Mouse (Mus musculus): ENCODE measurements at regions not wholly inside any gene's neighbourhood (a gene's known extent, or its start where the extent isn't known, plus 50 kb on each side); places are given as distances from the start of the nearest gene placed in this dataset.
"Not testable (repeated sequence)": the region's sequence is repeated elsewhere in the genome, so short reads cannot be mapped to it uniquely, and the experiment has no call there.

- no peak for DNase-seq (ENCODE audit: low spot score)
Observed at GRCm38 (mm10) chr9:94116961-94117360, 420.9 kb downstream of the 1190002N15Rik start.

GRCm38 (mm10) chr9:94107701-94108100 is 430.2 kb downstream of the 1190002N15Rik start:
- not testable (repeated sequence) for DNase-seq (ENCODE audit: low spot score)

- no peak for DNase-seq (ENCODE audit: low spot score)
Observed at GRCm38 (mm10) chr9:94104669-94105068, 433.2 kb downstream of the 1190002N15Rik start.

- no peak for DNase-seq (ENCODE audit: low spot score)
Observed at GRCm38 (mm10) chr9:94101958-94102357, 435.9 kb downstream of the 1190002N15Rik start.

- no peak for DNase-seq (ENCODE audit: low spot score)
Observed at GRCm38 (mm10) chr9:94094800-94095199, 443.1 kb downstream of the 1190002N15Rik start.

- no peak for DNase-seq (ENCODE audit: low spot score)
Observed at GRCm38 (mm10) chr9:94091658-94092225, 446.1 kb downstream of the 1190002N15Rik start.

- DNase-seq (ENCODE audit: low spot score), result no peak
Observed at GRCm38 (mm10) chr9:94089759-94090158, 448.1 kb downstream of the 1190002N15Rik start.

GRCm38 (mm10) chr9:94083629-94084411 is 454.1 kb downstream of the 1190002N15Rik start:
- no peak for DNase-seq (ENCODE audit: low spot score)

GRCm38 (mm10) chr9:94074904-94075303 is 463.0 kb downstream of the 1190002N15Rik start:
- no peak for DNase-seq (ENCODE audit: low spot score)

GRCm38 (mm10) chr9:94067121-94067520 is 470.8 kb downstream of the 1190002N15Rik start:
- no peak for DNase-seq (ENCODE audit: low spot score)

GRCm38 (mm10) chr9:94053229-94053628 is 484.7 kb downstream of the 1190002N15Rik start:
- no peak for DNase-seq (ENCODE audit: low spot score)

GRCm38 (mm10) chr9:94047845-94048244 is 490.0 kb downstream of the 1190002N15Rik start:
- no peak for DNase-seq (ENCODE audit: low spot score)

- DNase-seq (ENCODE audit: low spot score), result no peak
Observed at GRCm38 (mm10) chr9:94045462-94046126, 492.3 kb downstream of the 1190002N15Rik start.

GRCm38 (mm10) chr9:94023761-94024160 is 514.1 kb downstream of the 1190002N15Rik start:
- no peak for DNase-seq (ENCODE audit: low spot score)

- DNase-seq (ENCODE audit: low spot score), result no peak
Observed at GRCm38 (mm10) chr9:94021293-94021903, 516.5 kb downstream of the 1190002N15Rik start.

- no peak for DNase-seq (ENCODE audit: low spot score)
Observed at GRCm38 (mm10) chr9:94016747-94017487, 521.0 kb downstream of the 1190002N15Rik start.

GRCm38 (mm10) chr9:93992216-93992615 is 545.7 kb downstream of the 1190002N15Rik start:
- DNase-seq (ENCODE audit: low spot score), result no peak

- no peak for DNase-seq (ENCODE audit: low spot score)
Observed at GRCm38 (mm10) chr9:93991141-93991540, 546.7 kb downstream of the 1190002N15Rik start.

GRCm38 (mm10) chr9:93981136-93981535 is 556.7 kb downstream of the 1190002N15Rik start:
- DNase-seq (ENCODE audit: low spot score), result no peak

- DNase-seq (ENCODE audit: low spot score), result no peak
Observed at GRCm38 (mm10) chr9:93969691-93970284, 568.1 kb downstream of the 1190002N15Rik start.

- no peak for DNase-seq (ENCODE audit: low spot score)
Observed at GRCm38 (mm10) chr9:93969118-93969517, 568.8 kb downstream of the 1190002N15Rik start.

All from testis, postnatal 14 days (tissue).